Mouse (Mus musculus) forebrain, embryonic 11.5 days (tissue): ENCODE measurements at regions not wholly inside any gene's neighbourhood (a gene's known extent, or its start where the extent isn't known, plus 50 kb on each side); places are given as distances from the start of the nearest gene placed in this dataset.

Experiments used
- ATAC-seq: fragments of 200-750 bp; cut with Nextera tagmentation; replicated peaks from 2 replicates; pipeline ENCODE4 v1.8.0; 2017; ENCODE audit warnings: moderate TSS enrichment; ENCODE audit not compliant: low FRiP score
- DNase-seq: peaks from one replicate; pipeline ENCODE4 v3.0.0-alpha.2; 2017; ENCODE audit warnings: low spot score
- H3K27ac ChIP-seq: fragments of 300-500 bp; sonication (generic); 2 replicates; pipeline ENCODE4 v1.5.1; 2014; ENCODE audit warnings: low read depth, low read length
- H3K27me3 ChIP-seq: fragments of 300-500 bp; sonication (generic); 2 replicates; pipeline ENCODE4 v1.6.1; 2014; ENCODE audit warnings: mild to moderate bottlenecking, low read length, mixed read lengths; ENCODE audit not compliant: control insufficient read depth, insufficient read depth
- H3K36me3 ChIP-seq: fragments of 300-500 bp; sonication (generic); 2 replicates; pipeline ENCODE4 v1.6.1; 2014; ENCODE audit warnings: mild to moderate bottlenecking, low read length, moderate library complexity, mixed read lengths; ENCODE audit not compliant: control insufficient read depth, insufficient read depth
- H3K4me1 ChIP-seq: fragments of 300-500 bp; sonication (generic); replicated peaks from 2 replicates; pipeline ENCODE4 v1.6.1; 2014; ENCODE audit warnings: low read length, mixed read lengths; ENCODE audit not compliant: control insufficient read depth, insufficient read depth
- H3K4me2 ChIP-seq: fragments of 300-500 bp; sonication (generic); 2 replicates; pipeline ENCODE4 v1.6.1; 2014; ENCODE audit warnings: low read depth, mild to moderate bottlenecking, low read length, moderate library complexity, mixed read lengths; ENCODE audit not compliant: severe bottlenecking
- H3K4me3 ChIP-seq: fragments of 300-500 bp; sonication (generic); 2 replicates; pipeline ENCODE4 v1.5.1; 2014; ENCODE audit warnings: low read depth, low read length
- H3K9ac ChIP-seq: fragments of 300-500 bp; sonication (generic); 2 replicates; pipeline ENCODE4 v1.6.1; 2014; ENCODE audit warnings: low read length
- H3K9me3 ChIP-seq: fragments of 300-500 bp; sonication (generic); 2 replicates; pipeline ENCODE4 v1.6.1; 2016; ENCODE audit warnings: low read length, mixed read lengths; ENCODE audit not compliant: control insufficient read depth
- WGBS: fragments of 180-500 bp; shearing (Covaris S2); extraction: QIAGEN DNeasy Blood & Tissue Kit; methylation state at CpG from one replicate; pipeline ENCODE4 v1.1.7; 2014; 5-methylcytosine and 5-hydroxymethylcytosine counted together

GRCm38 (mm10) chr17:79414006-79414405 lies 59.1 kb upstream of the Cdc42ep3 start:
- no peak for DNase-seq
- 92% methylated on average over 7 of the region's 7 CpGs for WGBS

GRCm38 (mm10) chr17:79417953-79418352 lies 63.1 kb upstream of the Cdc42ep3 start:
- no peak overlapping the region for H3K4me3 ChIP-seq
- 96% methylated on average over 1 of the region's 1 CpGs for WGBS

More at GRCm38 (mm10) chr17:79414006-79414405, 59.1 kb upstream of the Cdc42ep3 start:
- no peak overlapping the region for H3K4me2 ChIP-seq
- no peaks in the 10 kb centered on the region for H3K4me1 ChIP-seq
- no peaks in the 10 kb centered on the region for H3K9me3 ChIP-seq
- no peak overlapping the region for H3K4me3 ChIP-seq
- H3K9ac ChIP-seq, result no peak overlapping the region
- ATAC-seq, result no peak
- no peak overlapping the region for H3K27ac ChIP-seq
- H3K27me3 ChIP-seq, result no peaks in the 10 kb centered on the region
- no peaks in the 10 kb centered on the region for H3K36me3 ChIP-seq

GRCm38 (mm10) chr17:79421618-79422017 lies 66.7 kb upstream of the Cdc42ep3 start:
- no peak for ATAC-seq
- WGBS, result 79% methylated on average over 7 of the region's 7 CpGs

More at GRCm38 (mm10) chr17:79417953-79418352, 63.1 kb upstream of the Cdc42ep3 start:
- no peak overlapping the region for H3K4me2 ChIP-seq
- no peak overlapping the region for H3K9ac ChIP-seq
- H3K27ac ChIP-seq, result no peak overlapping the region
- no peaks in the 10 kb centered on the region for H3K36me3 ChIP-seq
- no peaks in the 10 kb centered on the region for H3K4me1 ChIP-seq
- no peaks in the 10 kb centered on the region for H3K9me3 ChIP-seq
- no peak for DNase-seq
- no peak for ATAC-seq
- H3K27me3 ChIP-seq, result no peaks in the 10 kb centered on the region

GRCm38 (mm10) chr17:79439182-79439581 lies 84.3 kb upstream of the Cdc42ep3 start:
- no peak overlapping the region for H3K4me2 ChIP-seq
- H3K36me3 ChIP-seq, result no peaks in the 10 kb centered on the region
- no peaks in the 10 kb centered on the region for H3K9me3 ChIP-seq
- H3K4me1 ChIP-seq, result no peaks in the 10 kb centered on the region
- H3K9ac ChIP-seq, result no peak overlapping the region
- H3K4me3 ChIP-seq, result no peak overlapping the region
- no peak for DNase-seq
- H3K27me3 ChIP-seq, result no peaks in the 10 kb centered on the region
- no peak overlapping the region for H3K27ac ChIP-seq
- no peak for ATAC-seq

More at GRCm38 (mm10) chr17:79421618-79422017, 66.7 kb upstream of the Cdc42ep3 start:
- H3K4me2 ChIP-seq, result no peak overlapping the region
- DNase-seq, result no peak
- H3K27ac ChIP-seq, result no peak overlapping the region
- H3K9me3 ChIP-seq, result no peaks in the 10 kb centered on the region
- H3K4me1 ChIP-seq, result no peaks in the 10 kb centered on the region
- no peak overlapping the region for H3K9ac ChIP-seq
- no peaks in the 10 kb centered on the region for H3K36me3 ChIP-seq
- no peak overlapping the region for H3K4me3 ChIP-seq
- no peaks in the 10 kb centered on the region for H3K27me3 ChIP-seq

- H3K36me3 ChIP-seq, result no peaks in the 10 kb centered on the region
- H3K4me3 ChIP-seq, result no peak overlapping the region
- no peak overlapping the region for H3K4me2 ChIP-seq
- DNase-seq (no peak), ATAC-seq (no peak)
- H3K27me3 ChIP-seq, result no peaks in the 10 kb centered on the region
- no peaks in the 10 kb centered on the region for H3K9me3 ChIP-seq
- H3K27ac ChIP-seq, result no peak overlapping the region
- WGBS, result 86% methylated on average over 3 of the region's 3 CpGs
- no peak overlapping the region for H3K9ac ChIP-seq
- no peaks in the 10 kb centered on the region for H3K4me1 ChIP-seq
Measured at GRCm38 (mm10) chr17:79442507-79443115, 87.7 kb upstream of the Cdc42ep3 start.

GRCm38 (mm10) chr17:79447170-79447569 lies 92.3 kb upstream of the Cdc42ep3 start:
- Histone ChIP-seq H3K9me3 (no peaks in the 10 kb centered on the region), H3K9ac (no peak overlapping the region), H3K4me2 (no peak overlapping the region), H3K36me3 (no peaks in the 10 kb centered on the region), H3K4me1 (no peaks in the 10 kb centered on the region), H3K4me3 (no peak overlapping the region), H3K27me3 (no peaks in the 10 kb centered on the region), H3K27ac (no peak overlapping the region)
- ATAC-seq (no peak), DNase-seq (no peak)
- WGBS, result 89% methylated on average over 6 of the region's 6 CpGs

- ATAC-seq (no peak), DNase-seq (no peak)
- 55% methylated on average over 12 of the region's 12 CpGs for WGBS
- Histone ChIP-seq H3K27ac (no peak overlapping the region), H3K4me2 (no peak overlapping the region), H3K27me3 (no peaks in the 10 kb centered on the region), H3K9me3 (no peaks in the 10 kb centered on the region), H3K9ac (no peak overlapping the region), H3K4me3 (no peak overlapping the region), H3K36me3 (no peaks in the 10 kb centered on the region), H3K4me1 (no peaks in the 10 kb centered on the region; the same call in 1 of the 2 replicates)
Measured at GRCm38 (mm10) chr17:79451141-79451860, 96.4 kb upstream of the Cdc42ep3 start.

- H3K4me1 ChIP-seq, result no peaks in the 10 kb centered on the region; the same call in 1 of the 2 replicates
- DNase-seq, result no peak
- ATAC-seq, result no peak
- H3K9ac ChIP-seq, result no peak overlapping the region
- no peaks in the 10 kb centered on the region for H3K36me3 ChIP-seq
- H3K9me3 ChIP-seq, result no peaks in the 10 kb centered on the region
- no peak overlapping the region for H3K27ac ChIP-seq
- WGBS, result 100% methylated on average over 1 of the region's 1 CpGs
- no peak overlapping the region for H3K4me3 ChIP-seq
- no peak overlapping the region for H3K4me2 ChIP-seq
- H3K27me3 ChIP-seq, result no peaks in the 10 kb centered on the region
Measured at GRCm38 (mm10) chr17:79453825-79454224, 98.9 kb upstream of the Cdc42ep3 start.

- Histone ChIP-seq H3K36me3 (no peaks in the 10 kb centered on the region), H3K4me3 (no peak overlapping the region), H3K27me3 (no peaks in the 10 kb centered on the region), H3K9me3 (no peaks in the 10 kb centered on the region), H3K4me1 (no peaks in the 10 kb centered on the region; the same call in 1 of the 2 replicates), H3K9ac (no peak overlapping the region), H3K27ac (no peak overlapping the region), H3K4me2 (no peak overlapping the region)
- 34% methylated on average over 5 of the region's 5 CpGs for WGBS
- ATAC-seq (0 out of 2 replicates have a peak, but pooled peaks have one; percentile 39), DNase-seq (no peak)
Measured at GRCm38 (mm10) chr17:79454526-79454925, 99.6 kb upstream of the Cdc42ep3 start.
